Mouse (Mus musculus): ENCODE results near the gene Plgrkt. TPM values are rescaled to one million over a fixed set of nuclear protein-coding genes. Genes with fewer than 3 reads are reported as not detected.

Gene Plgrkt
- polyA plus RNA-seq, 1 experiment from 2014 or later, result 102 TPM

DNA sequence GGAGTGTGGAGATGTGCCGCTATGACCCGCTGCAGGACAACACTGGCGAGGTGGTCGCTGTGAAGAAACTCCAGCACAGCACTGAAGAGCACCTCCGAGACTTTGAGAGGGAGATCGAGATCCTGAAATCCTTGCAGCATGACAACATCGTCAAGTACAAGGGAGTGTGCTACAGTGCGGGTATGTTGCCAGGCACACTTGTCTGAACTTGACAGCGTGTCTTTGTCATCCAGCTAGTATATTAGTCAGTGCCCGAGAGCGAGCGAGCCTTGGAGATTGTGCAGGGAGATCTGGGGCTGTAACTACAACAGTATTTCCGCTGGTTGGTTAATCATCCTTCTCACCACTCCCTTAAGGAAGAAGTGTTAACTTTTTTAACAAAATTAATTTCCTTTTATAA, 66.3 kb downstream of the Plgrkt start:
- H3K36me3 ChIP-seq (ENCODE audit: poor library complexity, severe bottlenecking), result peaks cover 51% of the 10 kb centered on the region

More for the DNA sequence above, 66.3 kb downstream of the Plgrkt start:
- Histone ChIP-seq H3K9ac (no peak overlapping the region), H3K4me2 (no peak overlapping the region), H3K27ac (no peak overlapping the region), H3K9me3 (replicated peaks) (no peaks in the 10 kb centered on the region), H3K4me1 (0 out of 2 replicates have a peak, but pooled peaks cover 4% of the 10 kb centered on the region), H3K4me3 (no peak overlapping the region), H3K27me3 (no peaks in the 10 kb centered on the region)
- ATAC-seq, result no peak
- 90% methylated on average over 13 of the region's 13 CpGs for WGBS

Other genes starting within 250 kb of the Plgrkt start
- 10.1 and 10.7 TPM in 2 replicates for gene Jak2, start 115.6 kb downstream of the Plgrkt start, polyA plus RNA-seq (2015; fragmentation: Nextera tagmentation; extraction: Ambion mirVana)
- gene Insl6, start 42.0 kb downstream of the Plgrkt start, polyA plus RNA-seq (2015; fragmentation: Nextera tagmentation; extraction: Ambion mirVana), result 3.4 and 3.6 TPM in 2 replicates
- gene Rln1, start 32.7 kb downstream of the Plgrkt start, polyA plus RNA-seq (2015; fragmentation: Nextera tagmentation; extraction: Ambion mirVana), result 1.6 TPM in 2 replicates
- 0.38 and 0.41 TPM in 2 replicates for gene Cd274, start 65 bp upstream of the Plgrkt start, polyA plus RNA-seq (2015; fragmentation: Nextera tagmentation; extraction: Ambion mirVana)
- gene Pdcd1lg2, start 43.5 kb upstream of the Plgrkt start, polyA plus RNA-seq (2015; fragmentation: Nextera tagmentation; extraction: Ambion mirVana), result not detected in 2 replicates
- 11.2 and 11.8 TPM in 2 replicates for gene Ric1, start 154.9 kb upstream of the Plgrkt start, polyA plus RNA-seq (2015; fragmentation: Nextera tagmentation; extraction: Ambion mirVana)

All from forebrain, embryonic 13.5 days (tissue).